Mouse (Mus musculus) left cerebral cortex, postnatal 36 days (tissue): Measurements from ENCODE around the gene Gm42906. TPM values are rescaled to one million over a fixed set of nuclear protein-coding genes. Genes with fewer than 3 reads are reported as not detected.

Experiments used
- DNase-seq, 2 experiments: peaks; one replicate each; pipeline ENCODE4 v3.0.0; 2021 to 2022; ENCODE audit warnings: low spot score in 2 of 2, mixed read lengths in 1 of 2
- intact Hi-C: fragments of 180-260 bp; cut with DNase I; formaldehyde crosslinking; loops from one replicate; pipeline ENCODE4 v1.15.1; 2025
- total RNA-seq, 2 experiments: library from RNA; stranded (reverse); gene quantifications; 2 replicates each; pipeline ENCODE4 v1.2.3; 2021

Gene Gm42906
- total RNA-seq, 2 experiments from 2014 or later: not detected

- intact Hi-C loops: no loop called here
- no peak for DNase-seq
These were observed 401.9 kb downstream of the Gm42906 start for GRCm38 (mm10) chr5:151026069-151026468.

- intact Hi-C loops: loop anchor here (5.0 kb wide), 2 partner anchors 33 to 343 kb away; no protein-coding TSS in a partner anchor
- DNase-seq: no peak
These were observed 403.5 kb downstream of the Gm42906 start for GRCm38 (mm10) chr5:151024483-151024882.

GRCm38 (mm10) chr5:151023461-151023860, 404.5 kb downstream of the Gm42906 start:
- peak in 1 of 2 experiments; percentile 43 for DNase-seq
- intact Hi-C loops: loop anchor here (5.0 kb wide), 2 partner anchors 34 to 344 kb away; no protein-coding TSS in a partner anchor

DNA sequence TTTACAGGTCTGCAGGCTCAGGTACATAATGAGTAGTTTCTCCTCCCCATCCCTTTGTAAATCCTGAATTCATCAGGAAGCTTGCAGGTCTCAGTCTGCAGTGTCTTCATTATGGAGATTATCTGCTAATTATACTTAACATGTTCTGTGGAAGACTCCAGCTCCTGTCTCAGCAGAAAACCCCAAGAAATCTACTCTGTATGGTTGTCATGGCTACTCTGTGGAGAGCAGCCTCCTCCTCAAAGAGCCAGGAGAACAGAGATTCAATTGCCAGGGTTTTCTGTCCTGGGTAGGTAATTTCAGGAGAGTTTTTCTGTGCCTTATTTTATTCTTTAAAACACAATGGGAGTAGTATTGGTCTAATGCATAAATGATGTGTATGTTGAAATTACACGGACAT, 405.0 kb downstream of the Gm42906 start:
- no peak for DNase-seq
- intact Hi-C loops: loop anchor here (5.0 kb wide), 2 partner anchors 34 to 344 kb away; no protein-coding TSS in a partner anchor

- intact Hi-C loops: loop anchor here (5.0 kb wide), 2 partner anchors 35 to 345 kb away; no protein-coding TSS in a partner anchor
- no peak for DNase-seq
These were observed 405.9 kb downstream of the Gm42906 start for GRCm38 (mm10) chr5:151022026-151022425.

GRCm38 (mm10) chr5:151020831-151021230, 407.1 kb downstream of the Gm42906 start:
- intact Hi-C loops: loop anchor here (5.0 kb wide), 2 partner anchors 36 to 346 kb away; no protein-coding TSS in a partner anchor
- no peak for DNase-seq

GRCm38 (mm10) chr5:151020031-151020820, 407.7 kb downstream of the Gm42906 start:
- intact Hi-C loops: loop anchor here (5.0 kb wide), 2 partner anchors 37 to 347 kb away; no protein-coding TSS in a partner anchor
- no peak for DNase-seq

GRCm38 (mm10) chr5:151018959-151019358, 409.0 kb downstream of the Gm42906 start:
- intact Hi-C loops: no loop called here

GRCm38 (mm10) chr5:151018450-151018849, 409.5 kb downstream of the Gm42906 start:
- intact Hi-C loops: no loop called here
- DNase-seq: no peak

More at GRCm38 (mm10) chr5:151018959-151019358, 409.0 kb downstream of the Gm42906 start:
- no peak for DNase-seq

Other genes starting within 250 kb of the Gm42906 start
- 10 to 100 TPM; 10.1 to 11.1 TPM for gene Stard13, start 194.3 kb downstream of the Gm42906 start, total RNA-seq
- gene Vmn2r18, start 177.9 kb upstream of the Gm42906 start, total RNA-seq: not detected
- 10 to 100 TPM in 1 of 2 experiments, 1 to 10 TPM in 1; 8.0 to 10.3 TPM for gene Rfc3, start 223.1 kb upstream of the Gm42906 start, total RNA-seq